Mouse (Mus musculus) neural tube, embryonic 12.5 days (tissue): ENCODE data around the gene Sv2c. TPM values are rescaled to one million over a fixed set of nuclear protein-coding genes. Genes with fewer than 3 reads are reported as not detected.
A peak's percentile ranks its signal among the peaks of the same experiment; 100 is the strongest.
"Not testable (repeated sequence)": the region's sequence is repeated elsewhere in the genome, so short reads cannot be mapped to it uniquely, and the experiment has no call there.

Experiments used
- ATAC-seq: fragments of 200-750 bp; cut with Nextera tagmentation; 2 replicates; pipeline ENCODE4 v1.8.0; 2017; ENCODE audit warnings: low read depth, mild to moderate bottlenecking, moderate TSS enrichment, moderate library complexity; ENCODE audit not compliant: low FRiP score
- H3K27ac ChIP-seq: fragments of 300-500 bp; sonication (generic); 2 replicates; pipeline ENCODE4 v1.5.1; 2016
- H3K27me3 ChIP-seq: fragments of 300-500 bp; sonication (generic); replicated peaks from 2 replicates; pipeline ENCODE4 v1.6.1; 2016; ENCODE audit warnings: mild to moderate bottlenecking
- H3K36me3 ChIP-seq: fragments of 300-500 bp; sonication (generic); 2 replicates; pipeline ENCODE4 v1.6.1; 2016; ENCODE audit warnings: mild to moderate bottlenecking
- H3K4me1 ChIP-seq: fragments of 300-500 bp; sonication (generic); 2 replicates; pipeline ENCODE4 v1.6.1; 2016
- H3K4me2 ChIP-seq: fragments of 300-500 bp; sonication (generic); replicated peaks from 2 replicates; pipeline ENCODE4 v1.6.1; 2016; ENCODE audit warnings: mild to moderate bottlenecking
- H3K4me3 ChIP-seq: fragments of 300-500 bp; sonication (generic); 2 replicates; pipeline ENCODE4 v1.5.1; 2016
- H3K9ac ChIP-seq: fragments of 300-500 bp; sonication (generic); 2 replicates; pipeline ENCODE4 v1.6.1; 2016; ENCODE audit warnings: mild to moderate bottlenecking
- H3K9me3 ChIP-seq: fragments of 300-500 bp; sonication (generic); 2 replicates; pipeline ENCODE4 v1.6.1; 2016; ENCODE audit warnings: mild to moderate bottlenecking
- WGBS: fragments of 180-500 bp; shearing (Covaris S2); methylation state at CpG from one replicate; pipeline ENCODE4 v1.1.7; 2016; 5-methylcytosine and 5-hydroxymethylcytosine counted together
- polyA plus RNA-seq: library from polyadenylated mRNA; unstranded; fragments of >200 nt; fragmentation: Nextera tagmentation; extraction: Ambion mirVana; gene quantifications from 2 replicates; pipeline ENCODE4 v1.2.1, GENCODE M21; 2016

Gene Sv2c
- polyA plus RNA-seq, 1 experiment from 2014 or later: 16.4 TPM

DNA sequence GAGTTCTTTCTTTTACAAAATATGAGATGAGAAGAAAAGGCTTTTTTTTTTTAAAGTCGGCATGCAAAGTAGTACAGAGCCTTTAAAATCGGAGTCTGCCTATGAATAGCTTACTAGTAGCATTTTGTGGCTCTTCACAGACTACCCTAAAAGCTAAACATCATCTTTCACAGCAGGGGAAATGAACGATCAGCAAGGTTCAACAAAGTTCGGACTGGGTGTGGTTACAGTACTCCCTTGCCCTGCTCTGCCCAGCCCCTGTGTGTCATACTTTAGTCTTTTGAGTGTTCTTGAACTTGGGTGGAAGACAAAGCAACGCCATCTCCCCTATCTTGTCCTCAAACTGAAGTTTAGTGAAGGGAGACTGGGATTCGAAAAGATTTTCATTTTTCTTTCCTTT is 5.7 kb downstream of the Sv2c start:
- ATAC-seq: no peak
- WGBS: 78% methylated on average over 6 of the region's 6 CpGs

DNA sequence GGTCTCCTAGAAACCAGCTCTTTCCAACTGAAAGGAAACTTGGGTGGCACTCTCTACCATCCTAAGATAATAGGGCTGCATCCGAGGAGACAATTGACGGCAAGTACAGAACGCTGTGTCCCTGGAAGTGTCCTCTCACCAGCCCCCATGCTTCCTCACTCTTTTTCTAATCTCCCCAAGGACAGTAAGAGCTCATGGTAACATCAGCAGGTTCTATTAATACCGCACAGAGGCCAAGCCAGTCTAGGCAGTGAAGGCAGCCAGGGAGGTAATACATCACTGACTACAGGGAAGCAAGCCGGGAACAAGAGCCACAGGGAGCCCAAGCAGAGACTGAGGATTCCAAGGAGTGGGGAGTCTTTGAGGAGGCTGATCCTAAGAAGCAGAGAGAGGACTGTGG is 7.4 kb downstream of the Sv2c start:
- H3K4me1 ChIP-seq: no peaks in the 10 kb centered on the region
- H3K9me3 ChIP-seq: no peaks in the 10 kb centered on the region
- no peak overlapping the region for H3K4me2 ChIP-seq
- H3K27me3 ChIP-seq: peaks cover 5% of the 10 kb centered on the region
- WGBS: 67% methylated on average over 5 of the region's 5 CpGs
- no peak overlapping the region for H3K4me3 ChIP-seq
- ATAC-seq: no peak
- no peak overlapping the region for H3K27ac ChIP-seq
- H3K36me3 ChIP-seq: no peaks in the 10 kb centered on the region
- H3K9ac ChIP-seq: no peak overlapping the region

More for the DNA sequence above, 5.7 kb downstream of the Sv2c start:
- Histone ChIP-seq H3K9me3 (no peaks in the 10 kb centered on the region), H3K36me3 (no peaks in the 10 kb centered on the region), H3K27ac (no peak overlapping the region), H3K4me3 (no peak overlapping the region), H3K27me3 (peaks cover 17% of the 10 kb centered on the region), H3K4me2 (no peak overlapping the region), H3K4me1 (peaks cover 11% of the 10 kb centered on the region; the same call in 1 of the 2 replicates), H3K9ac (no peak overlapping the region)

DNA sequence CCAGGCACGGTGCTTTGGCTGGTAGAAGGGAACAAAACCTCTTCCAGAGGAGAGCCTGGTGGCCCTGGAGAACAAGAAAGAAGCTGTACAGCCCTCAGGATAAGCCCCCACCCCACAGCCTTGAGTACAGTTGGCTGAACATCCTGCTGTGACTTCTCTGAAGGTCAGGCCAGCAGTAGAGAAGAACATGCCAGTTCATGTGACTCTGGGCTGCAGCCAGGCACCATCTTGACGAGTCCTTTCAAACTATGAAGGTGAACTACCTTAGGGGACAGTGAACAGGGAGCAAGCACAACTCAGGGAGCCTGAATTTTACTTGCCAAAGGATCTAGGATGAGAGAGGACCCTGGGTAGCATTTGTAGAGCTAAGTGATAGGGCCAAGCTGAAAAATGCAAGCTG is 19.7 kb downstream of the Sv2c start:
- 79% methylated on average over 2 of the region's 2 CpGs for WGBS

DNA sequence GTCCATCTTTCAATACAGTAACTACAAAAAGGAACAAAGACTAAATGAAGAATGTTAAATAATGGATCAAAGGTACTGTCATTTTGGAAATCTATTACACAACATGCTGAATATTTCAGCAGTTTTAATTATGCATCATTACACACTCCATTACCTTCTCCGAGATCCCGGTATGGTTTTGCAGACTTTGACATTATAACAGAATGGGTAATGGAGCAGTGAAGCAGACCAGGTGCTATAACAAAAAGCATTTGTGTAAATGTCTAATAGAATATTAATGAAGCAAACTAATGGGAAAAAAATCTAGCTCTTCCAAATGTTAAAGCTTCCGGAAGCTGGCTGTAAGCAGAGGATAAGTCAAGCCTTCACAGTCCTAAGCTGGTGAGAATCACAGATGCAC is 21.6 kb downstream of the Sv2c start:
- Histone ChIP-seq H3K4me3 (no peak overlapping the region), H3K27ac (no peak overlapping the region), H3K9ac (no peak overlapping the region), H3K4me2 (no peak overlapping the region), H3K9me3 (no peaks in the 10 kb centered on the region), H3K4me1 (no peaks in the 10 kb centered on the region), H3K27me3 (no peaks in the 10 kb centered on the region), H3K36me3 (no peaks in the 10 kb centered on the region)
- WGBS: 34% methylated on average over 3 of the region's 3 CpGs
- peak; percentile 53; the same call in 1 of the 2 replicates for ATAC-seq

More for the DNA sequence above, 19.7 kb downstream of the Sv2c start:
- Histone ChIP-seq H3K9me3 (no peaks in the 10 kb centered on the region), H3K27ac (no peak overlapping the region), H3K9ac (no peak overlapping the region), H3K4me1 (no peaks in the 10 kb centered on the region), H3K4me2 (no peak overlapping the region), H3K36me3 (no peaks in the 10 kb centered on the region), H3K4me3 (no peak overlapping the region), H3K27me3 (no peaks in the 10 kb centered on the region)
- no peak for ATAC-seq

DNA sequence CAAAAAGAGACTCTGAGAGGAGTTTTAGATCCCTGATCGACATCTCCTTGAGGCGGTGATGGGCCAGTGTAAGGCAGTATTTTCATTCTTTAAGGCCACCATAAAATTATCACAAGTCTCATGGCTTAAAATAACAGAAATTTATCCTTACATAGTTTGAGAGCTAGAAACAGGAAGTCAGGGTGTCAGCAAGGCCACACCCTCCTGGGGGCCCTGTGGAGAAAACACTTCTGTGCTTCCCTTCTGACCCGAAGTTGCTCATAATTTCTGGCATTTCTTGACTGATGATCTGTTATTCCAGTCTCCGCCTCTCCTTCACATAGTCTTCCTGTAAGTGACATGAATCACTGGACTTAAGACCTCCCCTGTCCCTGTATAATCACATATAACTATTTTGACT is 26.0 kb downstream of the Sv2c start:
- no peak for ATAC-seq
- Histone ChIP-seq H3K36me3 (no peaks in the 10 kb centered on the region), H3K27me3 (no peaks in the 10 kb centered on the region), H3K4me2 (no peak overlapping the region), H3K4me1 (no peaks in the 10 kb centered on the region), H3K9ac (no peak overlapping the region), H3K27ac (no peak overlapping the region), H3K9me3 (no peaks in the 10 kb centered on the region), H3K4me3 (no peak overlapping the region)
- 88% methylated on average over 4 of the region's 4 CpGs for WGBS

DNA sequence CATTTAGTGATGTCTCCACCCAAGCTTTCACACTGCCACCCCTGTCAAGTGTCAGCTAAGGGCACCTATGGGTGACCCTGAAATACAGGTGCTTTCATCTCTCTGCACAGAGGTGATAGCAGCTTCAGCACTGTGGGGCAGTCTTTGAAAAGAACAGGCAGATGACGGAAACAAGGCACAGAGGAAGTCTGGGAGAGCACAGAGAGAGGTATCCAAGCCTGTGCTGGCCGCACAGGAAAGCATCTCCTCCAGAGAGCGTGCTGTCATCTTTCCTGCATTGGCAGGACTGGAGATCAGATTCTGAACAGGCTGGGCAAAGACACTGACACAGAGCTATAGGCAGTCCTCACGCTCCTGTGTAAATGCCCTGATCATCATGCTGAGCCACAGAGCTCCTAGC is 41.4 kb downstream of the Sv2c start:
- no peak overlapping the region for H3K27ac ChIP-seq
- H3K27me3 ChIP-seq: no peaks in the 10 kb centered on the region
- H3K36me3 ChIP-seq: no peaks in the 10 kb centered on the region
- no peak overlapping the region for H3K4me2 ChIP-seq
- ATAC-seq: no peak
- no peaks in the 10 kb centered on the region for H3K9me3 ChIP-seq
- no peak overlapping the region for H3K4me3 ChIP-seq
- H3K9ac ChIP-seq: no peak overlapping the region
- 79% methylated on average over 4 of the region's 4 CpGs for WGBS
- no peaks in the 10 kb centered on the region for H3K4me1 ChIP-seq

DNA sequence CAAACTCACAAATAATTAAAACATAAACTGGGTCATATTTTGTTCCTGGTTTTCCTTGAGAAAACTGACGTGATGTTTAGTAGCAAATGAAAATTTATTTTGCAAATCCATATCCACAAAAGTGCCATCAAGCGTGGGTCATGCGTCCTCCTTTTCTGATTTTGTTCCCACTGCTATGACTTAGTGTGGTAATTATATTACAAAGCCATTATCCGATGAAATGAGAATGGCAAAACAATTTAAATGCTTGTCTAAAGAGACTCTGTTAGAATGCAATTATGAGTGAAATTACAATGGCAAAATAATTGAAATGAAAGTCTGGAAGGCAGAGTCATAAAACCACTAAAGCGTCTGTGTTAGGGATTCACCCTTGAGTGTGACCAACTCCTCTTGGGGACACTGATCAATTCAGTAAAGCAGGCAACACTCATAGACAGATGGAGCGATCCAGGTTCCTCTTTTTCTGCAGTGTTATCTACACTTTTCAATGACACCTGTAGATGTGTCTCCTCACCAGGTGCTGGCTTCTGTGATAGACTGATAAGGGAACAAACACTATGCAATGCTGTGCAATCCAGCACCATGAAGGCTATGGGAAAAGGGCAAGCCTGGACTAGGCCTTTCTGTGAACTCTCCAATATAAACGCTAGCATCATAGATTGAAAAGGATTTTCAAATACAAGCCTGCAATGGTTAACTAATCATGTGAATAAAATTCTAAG is 46.6 kb downstream of the Sv2c start:
- no peak overlapping the region for H3K4me2 ChIP-seq
- no peak for ATAC-seq
- no peaks in the 10 kb centered on the region for H3K4me1 ChIP-seq
- H3K27me3 ChIP-seq: no peaks in the 10 kb centered on the region
- H3K9me3 ChIP-seq: no peaks in the 10 kb centered on the region
- H3K27ac ChIP-seq: no peak overlapping the region
- H3K4me3 ChIP-seq: no peak overlapping the region
- H3K9ac ChIP-seq: no peak overlapping the region
- 80% methylated on average over 7 of the region's 7 CpGs for WGBS
- H3K36me3 ChIP-seq: no peaks in the 10 kb centered on the region

DNA sequence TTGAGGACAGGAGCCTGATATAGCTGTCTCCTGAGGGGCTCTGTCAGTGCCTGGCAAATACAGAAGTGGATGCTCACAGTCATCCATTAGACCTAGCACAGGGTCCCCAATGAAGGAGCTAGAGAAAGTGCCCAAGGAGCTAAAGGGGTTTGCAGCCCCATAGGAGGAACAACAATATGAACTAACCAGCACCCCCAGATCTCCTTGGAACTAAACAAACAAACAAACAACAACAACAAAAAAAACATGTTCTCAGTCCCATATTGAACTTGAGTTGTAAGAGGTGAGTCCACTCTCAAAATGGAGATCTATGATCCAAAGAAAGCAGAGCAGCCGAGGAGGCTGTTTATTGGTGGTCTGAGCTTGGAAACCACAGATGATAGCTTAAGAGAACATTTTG is 50.6 kb downstream of the Sv2c start, which contains the start of gene Gm17190:
Gene Gm17190 (plus strand): TSS at position 301 of the 400 bp plus-strand sequence.
- not testable (repeated sequence) for H3K27me3 ChIP-seq, ATAC-seq, H3K27ac ChIP-seq, H3K4me3 ChIP-seq, H3K36me3 ChIP-seq, H3K9ac ChIP-seq, H3K4me2 ChIP-seq, H3K4me1 ChIP-seq, H3K9me3 ChIP-seq
- WGBS: 91% methylated on average over 1 of the region's 1 CpGs

DNA sequence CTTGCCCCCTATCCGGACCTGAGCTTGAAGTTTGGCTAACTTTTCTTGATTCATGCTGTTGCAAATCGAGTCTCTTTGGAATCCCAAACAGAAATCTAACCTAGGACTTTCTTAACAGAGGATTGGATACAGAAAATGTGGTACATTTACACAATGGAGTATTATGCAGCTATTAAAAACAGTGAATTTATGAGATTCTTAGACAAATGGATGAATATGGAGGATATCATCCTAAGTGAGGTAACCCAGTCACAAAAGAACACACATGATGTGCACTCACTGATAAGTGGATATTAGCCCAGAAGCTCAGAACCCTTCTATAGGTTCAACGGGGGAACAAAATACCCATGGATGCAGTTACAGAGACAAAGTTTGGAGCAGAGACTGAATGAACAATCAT is 51.1 kb downstream of the Sv2c start, which contains the start of gene Gm20075:
Gene Gm20075 (minus strand): TSS at position 101 of the 400 bp plus-strand sequence.
- H3K4me2 ChIP-seq, H3K9me3 ChIP-seq, H3K4me1 ChIP-seq, H3K4me3 ChIP-seq, H3K9ac ChIP-seq, H3K36me3 ChIP-seq, ATAC-seq, H3K27ac ChIP-seq, H3K27me3 ChIP-seq: not testable (repeated sequence)
- WGBS: 89% methylated on average over 3 of the region's 3 CpGs

DNA sequence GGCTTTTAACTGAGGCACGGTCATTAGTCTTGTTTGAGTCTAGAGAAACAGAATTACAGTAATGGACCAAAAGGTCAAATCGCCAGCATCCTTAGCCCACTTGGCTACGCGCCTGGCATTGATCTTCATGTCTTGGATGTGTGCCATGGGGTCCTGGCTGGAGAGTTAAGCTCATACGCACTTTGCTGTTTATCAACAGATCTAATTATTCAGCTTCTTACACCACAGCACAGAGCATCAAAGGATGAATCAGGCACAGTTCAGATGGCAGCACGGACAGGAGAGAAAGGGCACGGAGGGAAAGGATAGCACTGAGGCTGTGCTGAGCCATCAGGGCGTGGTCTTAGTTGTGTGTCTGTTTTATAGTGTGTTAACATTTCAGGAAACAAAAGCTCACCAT is 58.8 kb downstream of the Sv2c start:
- H3K27me3 ChIP-seq: no peaks in the 10 kb centered on the region
- H3K4me3 ChIP-seq: no peak overlapping the region
- no peak overlapping the region for H3K27ac ChIP-seq
- no peak overlapping the region for H3K9ac ChIP-seq
- no peak for ATAC-seq
- WGBS: 50% methylated on average over 8 of the region's 8 CpGs
- no peaks in the 10 kb centered on the region for H3K9me3 ChIP-seq
- no peaks in the 10 kb centered on the region for H3K36me3 ChIP-seq
- no peak overlapping the region for H3K4me2 ChIP-seq
- H3K4me1 ChIP-seq: peaks cover 4% of the 10 kb centered on the region

DNA sequence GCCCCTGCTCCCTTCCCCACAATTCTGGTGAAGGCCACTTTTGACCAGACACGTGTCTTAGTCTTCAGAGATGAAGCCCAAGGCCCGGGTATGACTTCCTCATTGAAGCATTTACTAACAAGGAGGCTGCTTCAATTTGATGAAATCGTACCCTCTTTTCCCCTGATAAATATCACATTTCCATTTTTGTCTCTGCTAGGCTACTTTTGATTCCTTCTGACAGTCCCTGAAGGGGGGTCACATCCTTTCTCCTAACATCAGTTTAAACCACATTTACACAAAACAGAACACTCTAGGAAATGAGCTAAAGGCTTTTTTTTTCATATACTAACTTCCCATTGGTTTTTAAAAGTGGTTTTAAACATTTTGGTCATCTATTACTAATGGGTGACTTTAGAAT is 79.6 kb downstream of the Sv2c start:
- no peak for ATAC-seq
- no peaks in the 10 kb centered on the region for H3K36me3 ChIP-seq
- no peaks in the 10 kb centered on the region for H3K27me3 ChIP-seq
- H3K4me2 ChIP-seq: no peak overlapping the region
- WGBS: 85% methylated on average over 3 of the region's 3 CpGs
- no peak overlapping the region for H3K27ac ChIP-seq
- no peak overlapping the region for H3K4me3 ChIP-seq
- no peak overlapping the region for H3K9ac ChIP-seq
- H3K4me1 ChIP-seq: no peaks in the 10 kb centered on the region
- no peaks in the 10 kb centered on the region for H3K9me3 ChIP-seq

DNA sequence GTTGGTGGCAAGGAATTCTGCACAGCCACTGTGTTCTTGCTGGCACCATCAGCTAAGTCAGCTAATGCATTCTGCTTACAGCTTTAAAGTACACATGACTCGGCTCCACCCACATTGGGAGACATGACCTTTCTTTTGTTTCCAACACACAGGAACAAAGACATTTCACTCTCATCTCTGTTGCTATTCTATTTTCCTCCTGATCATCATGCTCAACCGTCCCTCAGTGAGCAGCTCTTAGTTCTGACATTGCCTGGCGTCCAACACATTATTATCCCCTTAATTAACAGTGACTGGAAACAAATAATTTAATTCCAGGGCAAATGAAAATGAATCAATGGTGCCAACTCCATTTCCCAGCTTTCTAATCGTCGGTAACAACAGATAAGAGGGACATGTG is 87.0 kb downstream of the Sv2c start:
- Histone ChIP-seq H3K9ac (no peak overlapping the region), H3K36me3 (no peaks in the 10 kb centered on the region), H3K4me3 (no peak overlapping the region), H3K27me3 (no peaks in the 10 kb centered on the region), H3K4me1 (no peaks in the 10 kb centered on the region), H3K9me3 (no peaks in the 10 kb centered on the region), H3K27ac (no peak overlapping the region), H3K4me2 (no peak overlapping the region)
- no peak for ATAC-seq
- 61% methylated on average over 5 of the region's 5 CpGs for WGBS
